Mouse (Mus musculus) cerebellum, adult 8-10 months (tissue): ENCODE measurements at regions not wholly inside any gene's neighbourhood (a gene's known extent, or its start where the extent isn't known, plus 50 kb on each side); places are given as distances from the start of the nearest gene placed in this dataset.
A peak's percentile ranks its signal among the peaks of the same experiment; 100 is the strongest.

Source experiments
- DNase-seq: peaks from one replicate; pipeline ENCODE4 v3.0.0; 2022

DNA sequence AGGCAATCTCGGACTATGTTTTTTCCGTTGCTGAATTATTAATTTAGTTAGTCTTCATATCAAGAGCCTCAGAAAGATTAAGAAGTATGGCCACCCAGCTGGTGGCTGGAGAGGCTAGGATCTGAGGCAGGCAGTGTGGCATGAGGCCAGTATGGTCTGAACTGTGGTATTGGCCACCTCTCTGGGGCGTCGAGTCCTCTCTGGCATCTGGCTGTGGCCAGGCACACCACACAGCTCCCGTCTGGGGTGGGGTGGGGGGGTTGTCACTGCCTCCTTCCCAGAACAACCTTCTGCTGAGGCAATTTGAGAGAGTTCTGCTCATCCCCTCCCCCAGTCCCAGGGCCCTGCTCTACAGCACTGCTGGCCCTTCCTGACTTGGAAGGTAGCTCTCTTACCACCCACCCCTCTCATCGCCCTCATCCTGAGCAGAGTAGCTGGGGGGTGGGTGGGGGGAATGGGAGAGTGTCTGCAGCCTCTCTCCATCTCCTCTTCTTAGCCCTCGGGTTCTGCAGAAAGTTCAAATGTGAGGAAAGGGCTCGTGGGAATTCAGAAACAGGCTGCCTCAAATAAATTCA, 103.2 kb downstream of the Vegfa start:
- DNase-seq, result no peak

DNA sequence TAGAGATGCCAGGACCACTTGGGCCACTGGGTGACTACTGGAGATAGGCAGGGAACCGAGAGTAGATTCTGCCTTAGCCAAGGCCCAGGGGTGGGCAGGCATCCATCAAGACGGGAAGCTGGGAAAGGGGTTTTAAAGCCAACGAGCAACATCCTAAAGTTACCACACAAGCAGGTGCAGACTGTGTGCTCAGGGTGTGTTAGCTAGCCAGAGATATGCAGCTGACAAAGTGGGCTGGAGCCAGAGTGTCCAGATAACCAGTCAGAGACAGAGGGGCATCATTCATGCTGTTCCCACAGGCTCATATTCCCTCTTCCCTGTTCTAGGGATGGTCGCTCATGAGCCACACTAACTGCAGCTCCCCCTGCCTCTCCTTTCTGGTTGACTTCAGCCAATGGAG, 104.2 kb downstream of the Vegfa start:
- DNase-seq, result no peak

DNA sequence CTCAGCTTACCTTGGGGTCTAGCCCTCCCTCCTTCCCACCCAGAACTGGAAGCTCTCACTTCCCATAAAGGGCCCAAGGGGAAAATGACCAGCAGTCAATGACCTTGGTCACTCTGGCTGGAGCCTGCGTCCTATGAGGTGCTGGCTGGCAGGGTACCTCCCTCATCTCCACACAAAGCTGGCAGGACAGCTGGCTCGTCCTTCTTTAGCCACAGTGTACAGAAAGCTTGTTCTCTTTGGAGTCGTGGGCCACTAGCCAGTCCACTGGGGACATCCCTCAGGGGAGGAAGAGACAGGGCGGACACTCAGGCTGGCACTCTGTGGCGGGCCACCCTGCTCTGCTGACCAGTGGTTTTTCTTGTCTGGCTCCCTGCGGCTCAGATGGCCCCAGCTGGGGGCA, 106.3 kb downstream of the Vegfa start:
- DNase-seq, result no peak

DNA sequence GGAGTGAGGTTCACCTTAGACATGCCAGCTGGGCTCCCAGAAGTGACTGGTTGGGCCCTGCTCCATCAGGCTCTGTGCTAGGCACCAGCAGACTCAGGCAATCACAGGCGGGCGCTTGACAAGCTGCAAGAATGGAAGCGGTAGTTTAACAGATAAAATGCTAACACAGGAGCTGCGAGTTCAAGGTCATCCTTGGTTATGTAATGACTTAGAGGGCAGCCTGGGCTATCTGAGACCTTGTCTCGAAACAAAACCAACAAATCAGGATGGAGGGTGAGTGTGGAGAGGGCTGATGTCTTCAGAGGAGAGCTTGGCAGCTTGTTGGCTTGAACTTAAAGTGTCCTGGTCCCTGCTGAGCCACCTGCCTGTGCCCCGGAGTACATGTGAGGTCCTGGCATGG, 107.6 kb downstream of the Vegfa start:
- DNase-seq, result no peak

DNA sequence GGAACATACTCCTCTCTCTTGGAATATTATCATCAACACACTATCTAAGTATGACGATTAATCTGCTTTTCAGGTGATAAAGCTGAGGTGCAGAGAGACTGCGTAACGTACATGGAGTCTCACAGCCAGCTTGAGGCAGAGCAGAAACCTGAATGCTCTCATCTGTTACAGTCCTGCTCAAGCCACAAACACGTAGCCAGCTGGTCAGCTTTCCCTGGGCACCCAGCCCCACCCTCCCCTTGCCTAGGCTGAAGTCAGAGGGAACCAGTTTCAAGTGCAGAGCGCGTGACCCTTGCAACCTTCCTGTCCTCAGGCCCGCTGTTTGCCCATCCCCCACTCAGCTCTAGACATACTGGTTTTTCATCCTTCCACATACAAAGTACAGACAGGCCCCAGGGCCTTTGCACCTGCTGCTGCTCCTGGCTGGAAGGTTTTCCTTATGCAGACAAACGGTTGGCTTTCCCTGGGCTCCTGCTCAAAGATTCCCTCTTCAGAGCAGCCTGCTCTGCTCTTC, 108.9 kb downstream of the Vegfa start:
- DNase-seq, result no peak

DNA sequence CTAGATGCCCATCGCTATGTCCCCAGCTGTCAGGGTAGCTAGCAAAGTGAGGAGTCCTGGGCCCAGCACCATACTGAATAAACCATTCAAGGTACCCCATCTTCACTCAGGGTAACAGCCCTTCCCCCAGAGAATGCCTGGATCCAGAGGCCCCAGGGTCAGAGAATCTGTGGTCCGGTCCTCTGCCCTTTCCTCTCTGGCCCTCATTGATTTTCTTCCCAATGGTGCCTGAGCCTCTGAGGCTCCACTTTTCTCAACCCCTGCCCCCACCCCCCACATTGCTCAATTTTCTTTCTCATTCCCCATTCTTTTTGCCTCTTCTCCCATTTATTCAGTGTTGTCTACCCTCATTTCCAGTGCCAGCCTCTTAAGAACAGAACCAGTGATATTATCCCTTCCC, 114.5 kb downstream of the Vegfa start:
- DNase-seq, result no peak

DNA sequence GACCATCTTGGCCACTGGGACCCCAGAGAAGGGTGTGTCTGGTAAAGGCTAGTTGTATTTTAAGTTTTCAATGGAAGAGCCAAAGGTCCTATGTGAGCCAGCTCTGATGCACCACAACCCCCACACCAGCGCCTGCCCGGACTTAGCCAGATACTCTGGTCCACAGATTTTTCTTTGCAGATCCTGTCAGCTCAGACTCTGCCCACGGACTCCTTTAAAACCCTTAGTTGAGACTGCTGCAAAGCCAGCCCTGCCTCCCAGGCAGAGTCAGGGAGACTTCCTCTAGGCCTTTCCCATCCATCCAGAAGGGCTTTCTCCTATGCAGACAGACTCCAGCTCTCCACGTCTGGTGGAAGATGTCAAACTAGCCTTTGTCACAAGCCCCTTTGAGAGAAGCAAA, 115.2 kb downstream of the Vegfa start:
- no peak for DNase-seq

DNA sequence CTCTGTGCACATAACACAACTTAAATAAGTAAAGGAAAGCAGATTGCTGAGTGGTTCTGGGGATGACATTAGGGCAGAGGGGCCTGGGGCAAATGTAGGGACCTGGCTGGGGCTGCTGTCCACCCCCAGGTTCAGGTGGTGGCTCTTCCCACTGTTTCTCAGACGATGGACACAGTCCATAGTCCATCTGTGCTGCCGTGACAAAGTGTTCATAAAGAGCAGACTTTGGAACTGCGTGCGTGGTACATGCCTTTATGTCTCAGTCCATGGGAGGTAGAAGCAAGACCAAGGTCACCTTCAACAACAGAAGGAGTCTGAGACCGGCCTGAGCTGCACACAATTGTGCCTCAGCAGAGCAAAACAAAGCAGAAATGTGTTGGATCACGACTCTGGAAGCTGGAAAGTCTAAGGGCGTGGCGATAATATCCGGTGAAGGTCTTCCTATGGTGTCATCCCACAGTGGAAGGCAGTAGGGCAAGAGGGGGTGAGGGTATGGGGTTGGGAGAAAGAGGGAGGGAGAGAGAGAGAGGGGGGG, 117.4 kb downstream of the Vegfa start:
- DNase-seq, result no peak

DNA sequence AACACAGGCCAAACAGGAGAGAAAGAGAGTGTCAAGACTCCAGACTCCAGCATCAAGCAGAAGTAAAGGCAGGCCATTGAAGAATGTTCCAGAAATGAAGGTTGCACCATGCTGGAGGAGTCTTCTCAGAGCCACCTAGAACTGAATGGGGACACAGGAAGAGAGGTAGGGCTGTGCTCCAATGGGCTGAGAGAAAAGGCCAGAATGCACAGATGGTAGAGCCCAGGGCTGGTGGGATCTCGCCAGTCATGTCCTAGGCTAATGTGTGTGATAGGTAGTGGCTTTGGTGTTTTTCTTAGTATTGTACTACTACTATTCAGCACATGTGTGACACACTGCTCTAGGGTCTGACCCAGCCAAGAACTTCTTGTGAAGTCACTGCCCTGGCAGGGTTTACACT, 117.9 kb downstream of the Vegfa start:
- DNase-seq, result peak; percentile 32

DNA sequence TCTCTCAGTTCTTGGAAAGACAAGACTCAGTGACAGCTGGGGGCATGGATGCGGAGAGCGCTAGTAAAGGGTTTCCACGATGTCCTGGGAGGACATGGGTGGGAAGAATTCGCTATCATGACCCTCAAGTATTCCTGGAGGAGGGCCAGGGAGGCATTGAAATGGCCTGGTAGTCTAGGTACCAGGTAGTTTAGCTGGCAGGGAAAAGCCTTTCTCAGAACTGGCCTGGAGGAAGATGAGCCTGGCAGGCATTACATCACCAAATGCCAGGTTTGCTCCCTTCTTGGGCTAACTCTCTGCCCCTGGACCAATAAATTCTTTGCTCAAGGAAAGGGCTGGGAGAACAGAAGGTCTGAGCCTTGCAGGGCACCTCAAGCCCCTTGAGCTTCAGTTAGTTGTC, 118.5 kb downstream of the Vegfa start:
- DNase-seq, result no peak

DNA sequence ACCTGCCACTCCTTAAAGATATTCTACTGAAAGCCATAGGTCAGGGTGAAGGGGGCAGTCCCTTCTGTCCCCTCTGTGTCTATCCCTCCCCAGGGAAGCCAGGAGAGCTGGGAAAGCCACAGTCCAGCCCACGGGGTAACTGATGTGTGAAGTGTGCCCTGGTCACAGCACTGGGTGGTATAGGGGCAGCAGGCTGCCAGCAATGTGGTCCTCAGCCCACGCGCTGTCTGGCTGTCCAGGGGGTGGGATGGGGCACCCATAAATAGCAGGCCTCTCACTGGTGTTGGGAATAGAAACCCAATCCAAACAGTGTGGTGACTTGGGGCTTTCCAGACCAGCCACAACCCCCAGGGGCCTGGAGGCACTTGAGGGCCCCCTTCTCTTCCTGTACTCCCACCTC, 120.0 kb downstream of the Vegfa start:
- no peak for DNase-seq

DNA sequence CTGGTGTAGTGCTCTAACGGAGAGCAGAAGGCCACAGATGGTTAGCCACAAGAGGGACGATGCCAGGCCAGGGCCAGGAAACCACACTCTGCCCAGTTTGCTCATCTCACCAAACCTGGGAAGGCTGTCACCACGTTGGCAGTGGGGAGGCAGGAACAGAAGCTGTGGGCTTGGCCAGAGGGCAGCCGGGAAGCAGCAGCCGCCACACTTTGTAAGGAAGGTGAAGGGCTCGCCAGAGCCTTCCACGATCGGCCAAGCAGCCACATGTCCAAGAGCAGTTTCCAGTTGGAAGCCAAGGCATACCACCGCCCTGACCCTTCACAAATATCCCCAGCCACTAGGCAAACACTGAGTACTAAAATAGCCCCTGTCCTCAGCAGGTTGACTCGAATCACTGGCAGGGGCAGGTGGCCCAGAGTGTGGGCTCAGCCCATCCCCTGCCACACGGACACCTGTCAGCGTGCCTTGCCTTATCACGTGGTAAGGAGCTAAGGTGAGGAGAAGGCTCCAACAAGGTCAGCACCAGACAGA, 120.9 kb downstream of the Vegfa start:
- peak; percentile 58 for DNase-seq

DNA sequence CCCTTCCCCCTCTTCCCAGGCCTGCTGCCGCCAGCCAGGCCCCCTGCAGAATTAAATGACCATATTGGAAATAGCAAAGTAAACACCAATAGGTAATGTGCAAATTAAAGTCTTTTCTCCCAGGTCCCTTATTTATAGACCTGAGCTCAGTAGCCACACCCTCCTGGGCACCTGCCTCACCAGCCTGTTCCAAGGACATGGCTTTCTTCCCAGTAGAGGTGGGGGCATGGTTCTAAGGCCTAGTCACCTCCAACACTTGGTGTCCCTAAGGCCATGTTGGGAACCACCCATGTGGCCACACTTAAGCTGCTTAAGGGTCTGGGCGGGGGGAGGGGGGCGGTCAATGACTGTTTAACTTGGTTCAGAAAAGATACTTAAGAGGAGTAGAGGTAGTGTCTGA, 121.9 kb downstream of the Vegfa start:
- DNase-seq, result no peak

DNA sequence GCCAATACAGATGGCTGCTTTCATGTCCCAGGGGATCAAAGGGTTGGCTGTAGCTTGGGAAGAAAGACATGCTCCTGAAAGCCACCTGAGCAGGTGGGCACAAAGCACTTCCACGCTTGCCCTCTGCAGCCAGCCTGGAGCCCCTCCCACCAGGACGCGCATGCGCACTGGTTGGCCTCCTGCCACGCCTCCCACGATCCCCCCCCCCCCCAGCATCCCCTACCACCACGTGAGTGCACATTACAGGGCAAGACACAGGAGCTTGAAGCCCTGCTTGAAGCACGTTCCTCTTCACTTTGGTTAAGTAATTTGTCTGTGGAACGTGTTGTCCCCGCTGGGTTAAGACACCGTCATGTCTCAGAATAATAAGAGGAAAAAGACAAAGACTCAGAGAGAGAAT, 124.6 kb downstream of the Vegfa start:
- no peak for DNase-seq

DNA sequence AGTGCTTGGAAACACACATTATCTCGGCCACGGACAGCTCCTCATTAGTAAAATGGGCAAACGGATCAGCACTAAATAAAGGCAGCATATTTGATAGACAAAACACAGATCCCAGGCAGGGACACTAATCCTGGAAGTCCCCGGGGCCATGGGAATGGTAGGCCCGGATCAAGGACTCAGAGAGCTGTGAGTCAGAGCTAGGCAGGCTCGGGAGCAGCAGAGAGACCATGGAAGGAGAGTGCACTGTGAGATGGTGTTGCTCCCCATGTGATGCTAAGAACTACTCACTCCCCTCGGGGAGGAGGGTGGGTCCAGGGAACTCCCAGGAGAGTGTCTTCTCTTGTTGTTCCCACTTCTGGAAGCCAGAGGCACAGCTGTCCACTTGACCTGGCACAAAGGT, 126.6 kb downstream of the Vegfa start:
- no peak for DNase-seq

DNA sequence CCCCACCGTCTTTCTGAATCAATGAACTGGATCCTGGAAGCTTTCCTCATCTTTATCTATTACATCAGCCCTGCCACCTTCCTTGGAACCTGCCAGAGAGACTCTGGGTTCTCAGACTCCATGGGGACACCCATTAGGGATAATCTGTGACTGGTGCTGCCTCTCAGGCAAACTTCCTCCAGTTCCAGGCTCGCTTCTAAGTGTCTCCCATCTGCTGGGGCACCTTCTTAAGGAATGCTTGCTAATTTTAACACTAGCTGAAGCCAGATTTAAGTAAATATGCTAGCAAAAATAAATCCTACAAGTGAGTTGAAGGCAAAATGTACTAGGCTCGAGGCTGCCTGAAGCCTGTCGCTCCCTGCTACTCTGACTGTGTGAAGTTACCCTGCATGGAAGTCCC, 127.9 kb downstream of the Vegfa start:
- DNase-seq, result no peak

DNA sequence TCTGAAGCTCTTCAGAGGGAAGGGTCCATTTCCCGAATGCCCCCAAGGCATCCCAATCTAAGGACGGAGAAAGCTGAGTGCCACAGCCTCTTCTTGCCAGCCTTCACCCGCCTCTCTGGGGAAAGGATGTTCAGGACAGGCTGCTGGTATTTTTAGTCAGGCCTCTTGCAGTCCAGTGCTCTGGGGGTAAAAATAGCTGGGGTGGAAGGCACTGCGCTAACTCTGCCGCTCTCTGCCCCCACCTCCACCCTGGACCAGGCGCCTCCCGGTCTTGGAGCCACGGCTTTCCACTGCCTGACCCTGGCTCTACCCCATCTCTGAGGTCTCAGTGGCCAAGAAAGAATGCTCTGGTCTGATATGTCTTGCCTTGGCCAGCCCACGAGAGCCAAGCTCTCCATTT, 128.9 kb downstream of the Vegfa start:
- DNase-seq, result no peak

DNA sequence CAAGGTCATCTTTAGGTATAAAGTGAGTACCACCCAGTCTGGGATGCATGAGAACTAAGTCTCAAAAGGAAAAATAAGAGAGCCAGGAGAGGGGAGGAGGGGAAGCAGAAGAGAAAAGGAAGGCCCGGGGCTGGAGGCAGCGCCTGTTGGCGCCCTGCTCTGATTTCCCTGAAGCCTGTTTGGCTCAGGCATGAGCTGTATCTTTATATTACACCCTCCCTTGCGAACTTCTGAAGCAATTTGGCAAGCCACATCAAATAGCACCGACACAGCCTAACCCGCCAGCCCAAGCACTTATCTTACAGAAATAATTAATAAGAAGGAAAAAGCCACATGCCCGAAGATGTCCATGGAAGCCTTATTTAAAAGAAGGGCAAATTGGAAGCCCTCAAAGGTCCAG, 129.5 kb downstream of the Vegfa start:
- no peak for DNase-seq

DNA sequence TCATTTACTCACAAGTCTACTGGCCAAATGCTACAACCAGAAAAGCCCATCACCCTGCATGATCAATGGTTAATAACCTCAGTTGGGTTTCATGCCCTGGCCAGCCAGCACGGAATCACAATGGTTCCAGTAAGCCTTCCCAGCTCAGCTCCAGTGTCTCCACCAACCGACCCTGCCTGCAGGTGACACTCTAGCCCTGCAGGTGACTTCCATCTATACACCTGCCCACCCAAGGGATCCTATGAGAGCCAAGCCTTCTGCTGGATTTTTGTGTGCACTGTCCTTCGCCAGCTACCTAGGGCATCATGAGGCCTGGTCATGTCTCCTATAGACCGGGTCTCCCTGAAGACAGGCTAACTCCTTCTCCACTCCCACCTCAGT, 135.3 kb downstream of the Vegfa start:
- DNase-seq, result no peak

DNA sequence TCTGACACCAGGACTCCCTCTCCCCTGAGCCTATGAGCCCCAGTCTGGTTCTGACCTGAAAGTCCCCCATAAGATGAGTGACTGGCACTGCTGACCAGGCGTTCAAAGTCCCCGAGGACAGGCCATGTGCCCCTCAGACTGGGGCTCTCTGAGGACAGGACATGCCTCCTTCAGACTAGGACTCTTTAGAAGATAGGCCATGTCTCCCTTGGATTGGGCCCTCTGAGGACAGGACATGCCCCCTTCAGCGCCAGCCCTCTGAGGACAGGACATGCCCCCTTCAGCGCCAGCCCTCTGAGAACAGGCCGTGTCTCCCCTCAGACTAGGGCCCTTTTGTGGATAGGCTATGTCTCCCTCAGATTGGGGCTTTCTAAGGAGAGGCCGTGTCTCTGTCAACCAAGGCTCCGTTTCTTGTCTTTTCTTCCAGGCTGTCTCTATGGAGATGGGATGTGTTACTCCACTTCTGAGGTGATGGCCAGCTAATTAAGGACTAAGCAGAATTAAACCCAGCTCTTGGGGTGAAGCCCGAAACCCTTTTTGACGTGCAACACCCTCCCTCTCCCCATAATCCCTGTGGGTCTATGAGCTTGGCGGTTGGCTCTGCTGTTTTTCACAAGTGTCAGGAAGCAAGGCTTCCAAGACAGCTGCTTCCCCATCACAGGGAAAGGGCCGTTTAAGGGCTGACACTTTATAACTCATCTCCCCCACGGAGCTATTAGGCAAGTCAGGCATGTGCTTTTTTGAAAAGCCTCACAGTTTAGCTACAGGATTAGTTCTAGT, 135.8 kb downstream of the Vegfa start:
- no peak for DNase-seq

DNA sequence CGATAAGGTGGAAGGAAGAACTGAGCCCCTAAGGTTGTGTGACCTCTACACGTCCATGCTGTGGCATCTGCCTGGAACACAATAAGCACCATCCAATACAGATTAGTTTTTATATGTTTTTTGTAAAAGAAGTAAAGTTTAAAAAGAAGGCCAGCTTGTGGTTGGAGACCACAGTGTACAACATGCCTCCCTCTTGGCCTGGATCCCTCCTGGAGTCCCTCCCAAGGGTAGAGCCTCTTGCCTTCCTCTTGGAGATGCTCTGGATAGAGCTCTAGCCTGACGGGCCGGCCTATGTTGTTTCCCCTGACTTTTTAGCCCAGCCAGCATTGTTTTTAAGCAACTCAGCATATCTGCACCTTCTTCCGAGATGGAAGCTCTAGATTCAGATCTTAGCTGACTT, 138.0 kb downstream of the Vegfa start:
- DNase-seq, result no peak

DNA sequence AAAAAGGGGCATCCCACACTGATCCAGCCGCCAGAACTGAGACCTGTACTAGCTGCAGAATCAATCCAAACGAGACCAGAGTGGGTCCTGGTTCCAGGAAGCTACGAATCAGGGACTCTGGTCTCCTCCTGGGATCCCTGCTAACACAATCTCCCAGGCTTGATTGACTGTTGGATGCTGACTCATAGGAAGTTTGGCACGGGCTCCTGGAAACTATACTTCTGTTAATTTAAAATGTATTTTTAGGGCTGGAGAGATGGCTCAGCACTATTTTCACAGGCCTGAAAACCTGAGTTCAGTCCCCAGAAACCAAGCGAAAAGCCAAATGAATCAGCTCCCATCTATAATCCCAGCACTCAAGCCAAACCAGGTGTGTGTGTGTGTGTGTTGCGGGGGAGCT, 138.5 kb downstream of the Vegfa start:
- DNase-seq, result no peak

DNA sequence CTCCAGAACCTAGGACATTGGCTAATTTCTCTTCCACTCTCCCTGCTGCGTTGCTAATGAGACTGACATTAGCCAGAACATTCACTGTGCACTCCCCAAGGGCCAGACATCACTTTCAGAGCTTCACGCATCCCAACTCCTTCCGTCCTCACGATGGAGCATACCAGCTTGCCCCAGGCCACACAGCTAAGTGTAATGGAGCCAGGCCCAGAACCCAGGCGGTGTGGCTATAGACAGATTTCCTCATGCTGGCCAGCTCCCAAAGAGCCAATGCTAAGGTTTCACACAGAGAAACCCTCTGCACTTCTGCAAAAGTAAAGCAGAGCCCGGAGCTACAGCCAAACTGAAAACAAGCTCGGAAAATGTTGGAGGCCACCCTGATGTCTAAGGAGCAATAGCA, 139.1 kb downstream of the Vegfa start:
- DNase-seq, result peak; percentile 22

DNA sequence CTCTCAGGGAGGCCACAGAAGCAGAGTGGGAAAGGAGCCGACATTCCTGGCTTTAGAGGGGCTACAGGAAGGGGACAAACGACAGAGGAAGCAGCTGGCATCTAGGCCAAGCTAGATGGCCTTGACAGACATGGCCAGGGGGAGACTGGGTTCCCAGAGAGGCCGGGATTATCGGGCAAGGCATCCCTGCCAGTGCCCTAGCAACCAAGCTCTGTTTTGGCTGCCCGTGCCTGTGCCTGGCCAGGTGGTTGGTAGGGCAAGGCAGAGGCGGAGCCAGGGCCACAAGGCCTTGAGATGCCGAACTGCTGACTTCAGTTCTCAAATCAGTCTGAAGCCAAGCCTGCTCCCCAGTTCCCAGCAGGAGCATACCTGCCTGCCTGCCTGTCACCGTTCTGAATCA, 142.7 kb downstream of the Vegfa start:
- DNase-seq, result peak; percentile 18
